Mouse (Mus musculus) E14TG2a.4 (cell line): Measurements from ENCODE around the gene Ncam1.

Experiments used
- CTCF ChIP-seq: conservative IDR thresholded peaks from 2 replicates; pipeline ENCODE4 v1.5.1; 2014; ENCODE audit warnings: low read length
- NANOG ChIP-seq: IDR thresholded peaks from 2 replicates; pipeline ENCODE4 v1.6.1; 2014; ENCODE audit warnings: borderline replicate concordance, low read length, mixed read lengths
- POU5F1 ChIP-seq: IDR thresholded peaks from 2 replicates; pipeline ENCODE4 v1.6.1; 2014; ENCODE audit warnings: low read length, borderline replicate concordance

GRCm38 (mm10) chr9:49653478-49654245 is 145.1 kb downstream of the Ncam1 start:
- no peak for TF ChIP-seq CTCF
- peak; percentile 93 for TF ChIP-seq NANOG
- no peak for TF ChIP-seq POU5F1
